Mouse (Mus musculus): ENCODE measurements around the gene Slc34a3. TPM values are rescaled to one million over a fixed set of nuclear protein-coding genes. Genes with fewer than 3 reads are reported as not detected.
"Not testable (repeated sequence)": the region's sequence is repeated elsewhere in the genome, so short reads cannot be mapped to it uniquely, and the experiment has no call there.

Slc34a3 gene
- total RNA-seq, 1 experiment from 2014 or later: not detected

GRCm38 (mm10) chr2:25256443-25257109 is 22.4 kb upstream of the Slc34a3 start:
- not testable (repeated sequence) for ATAC-seq (replicated peaks; ENCODE audit: insufficient number of reproducible peaks, low FRiP score, low TSS enrichment, poor library complexity, severe bottlenecking)

- peak; percentile 96 for ATAC-seq (replicated peaks; ENCODE audit: insufficient number of reproducible peaks, low FRiP score, low TSS enrichment, poor library complexity, severe bottlenecking)
Observed at GRCm38 (mm10) chr2:25255284-25255779, 21.2 kb upstream of the Slc34a3 start, which contains the start of gene Tmem203. Gene Tmem203 (plus strand): TSS chr2:25255439.

GRCm38 (mm10) chr2:25252331-25252730 is 18.2 kb upstream of the Slc34a3 start:
- ATAC-seq (replicated peaks; ENCODE audit: insufficient number of reproducible peaks, low FRiP score, low TSS enrichment, poor library complexity, severe bottlenecking): no peak

- ATAC-seq (replicated peaks; ENCODE audit: insufficient number of reproducible peaks, low FRiP score, low TSS enrichment, poor library complexity, severe bottlenecking): no peak
Observed at GRCm38 (mm10) chr2:25246183-25247072, 12.3 kb upstream of the Slc34a3 start, which contains the start of gene AL732309.1. Gene AL732309.1 (minus strand): TSS chr2:25246863.

- no peak for ATAC-seq (replicated peaks; ENCODE audit: insufficient number of reproducible peaks, low FRiP score, low TSS enrichment, poor library complexity, severe bottlenecking)
Observed at GRCm38 (mm10) chr2:25244144-25244543, 10.0 kb upstream of the Slc34a3 start.

- ATAC-seq (replicated peaks; ENCODE audit: insufficient number of reproducible peaks, low FRiP score, low TSS enrichment, poor library complexity, severe bottlenecking): no peak
Observed at GRCm38 (mm10) chr2:25243342-25243741, 9.2 kb upstream of the Slc34a3 start.

GRCm38 (mm10) chr2:25242101-25242506 is 7.9 kb upstream of the Slc34a3 start, which contains the start of the genes Rnf208 and Cysrt1:
Gene Rnf208 (plus strand): TSS chr2:25242255.
Gene Cysrt1 (minus strand): TSS chr2:25242452.
- no peak for ATAC-seq (replicated peaks; ENCODE audit: insufficient number of reproducible peaks, low FRiP score, low TSS enrichment, poor library complexity, severe bottlenecking)

GRCm38 (mm10) chr2:25241438-25241775 is 7.2 kb upstream of the Slc34a3 start:
- ATAC-seq (replicated peaks; ENCODE audit: insufficient number of reproducible peaks, low FRiP score, low TSS enrichment, poor library complexity, severe bottlenecking): no peak

- peak; percentile 45; the same call in 1 of the 2 replicates for ATAC-seq (replicated peaks; ENCODE audit: insufficient number of reproducible peaks, low FRiP score, low TSS enrichment, poor library complexity, severe bottlenecking)
Observed at GRCm38 (mm10) chr2:25240723-25241437, 6.7 kb upstream of the Slc34a3 start.

- no peak for ATAC-seq (replicated peaks; ENCODE audit: insufficient number of reproducible peaks, low FRiP score, low TSS enrichment, poor library complexity, severe bottlenecking)
Observed at GRCm38 (mm10) chr2:25240310-25240709, 6.1 kb upstream of the Slc34a3 start.

GRCm38 (mm10) chr2:25239766-25240165 is 5.6 kb upstream of the Slc34a3 start:
- ATAC-seq (replicated peaks; ENCODE audit: insufficient number of reproducible peaks, low FRiP score, low TSS enrichment, poor library complexity, severe bottlenecking): no peak

- ATAC-seq (replicated peaks; ENCODE audit: insufficient number of reproducible peaks, low FRiP score, low TSS enrichment, poor library complexity, severe bottlenecking): no peak
Observed at GRCm38 (mm10) chr2:25238106-25238505, 3.9 kb upstream of the Slc34a3 start.

GRCm38 (mm10) chr2:25237522-25237921 is 3.4 kb upstream of the Slc34a3 start:
- no peak for ATAC-seq (replicated peaks; ENCODE audit: insufficient number of reproducible peaks, low FRiP score, low TSS enrichment, poor library complexity, severe bottlenecking)

GRCm38 (mm10) chr2:25236614-25237013 is 2.5 kb upstream of the Slc34a3 start, which contains the start of gene Rnf224:
Gene Rnf224 (minus strand): TSS chr2:25236787.
- ATAC-seq (replicated peaks; ENCODE audit: insufficient number of reproducible peaks, low FRiP score, low TSS enrichment, poor library complexity, severe bottlenecking): no peak

- no peak for ATAC-seq (replicated peaks; ENCODE audit: insufficient number of reproducible peaks, low FRiP score, low TSS enrichment, poor library complexity, severe bottlenecking)
Observed at GRCm38 (mm10) chr2:25234551-25235220, 522 bp upstream of the Slc34a3 start.

- ATAC-seq (replicated peaks; ENCODE audit: insufficient number of reproducible peaks, low FRiP score, low TSS enrichment, poor library complexity, severe bottlenecking): no peak
Observed at GRCm38 (mm10) chr2:25233421-25233820, 743 bp downstream of the Slc34a3 start.

- ATAC-seq (replicated peaks; ENCODE audit: insufficient number of reproducible peaks, low FRiP score, low TSS enrichment, poor library complexity, severe bottlenecking): no peak
Observed at GRCm38 (mm10) chr2:25231038-25231437, 3.1 kb downstream of the Slc34a3 start.

- no peak for ATAC-seq (replicated peaks; ENCODE audit: insufficient number of reproducible peaks, low FRiP score, low TSS enrichment, poor library complexity, severe bottlenecking)
Observed at GRCm38 (mm10) chr2:25230581-25230980, 3.6 kb downstream of the Slc34a3 start.

Data from monocyte, adult 5-6 weeks (primary cell).